Mouse (Mus musculus) midbrain, embryonic 10.5 days (tissue): ENCODE measurements around the gene Elane. TPM values are rescaled to one million over a fixed set of nuclear protein-coding genes. Genes with fewer than 3 reads are reported as not detected.

Experiments
- DNase-seq: peaks from one replicate; pipeline ENCODE4 v3.0.0-alpha.2; 2017; ENCODE audit warnings: low spot score
- H3K27ac ChIP-seq: fragments of 300-500 bp; sonication (generic); replicated peaks from 2 replicates; pipeline ENCODE4 v1.5.1; 2016; ENCODE audit warnings: mild to moderate bottlenecking
- H3K27me3 ChIP-seq: fragments of 300-500 bp; sonication (generic); 2 replicates; pipeline ENCODE4 v1.6.1; 2016; ENCODE audit warnings: low read depth, mild to moderate bottlenecking; ENCODE audit not compliant: poor library complexity, severe bottlenecking
- H3K36me3 ChIP-seq: fragments of 300-500 bp; sonication (generic); 2 replicates; pipeline ENCODE4 v1.6.1; 2016; ENCODE audit warnings: mild to moderate bottlenecking, moderate library complexity
- H3K4me1 ChIP-seq: fragments of 300-500 bp; sonication (generic); 2 replicates; pipeline ENCODE4 v1.6.1; 2016
- H3K4me3 ChIP-seq: fragments of 300-500 bp; sonication (generic); 2 replicates; pipeline ENCODE4 v1.5.1; 2016; ENCODE audit warnings: mild to moderate bottlenecking, moderate library complexity
- H3K9me3 ChIP-seq: fragments of 300-500 bp; sonication (generic); replicated peaks from 2 replicates; pipeline ENCODE4 v1.6.1; 2016; ENCODE audit warnings: mild to moderate bottlenecking
- WGBS: fragments of 180-500 bp; shearing (Covaris S2); methylation state at CpG from one replicate; pipeline ENCODE4 v1.1.7; 2016; 5-methylcytosine and 5-hydroxymethylcytosine counted together
- polyA plus RNA-seq: library from polyadenylated mRNA; unstranded; fragments of >200 nt; fragmentation: Nextera tagmentation; extraction: Ambion mirVana; gene quantifications from 2 replicates; pipeline ENCODE4 v1.2.1, GENCODE M21; 2016

Elane gene
- polyA plus RNA-seq, 1 experiment from 2014 or later = 0.16 TPM

- H3K9me3 ChIP-seq = no peaks in the 10 kb centered on the region
- H3K4me3 ChIP-seq = no peak overlapping the region; the same call in 1 of the 2 replicates
- peaks cover 100% of the 10 kb centered on the region for H3K36me3 ChIP-seq
- H3K27me3 ChIP-seq = no peaks in the 10 kb centered on the region
- WGBS = 87% methylated on average over 25 of the region's 25 CpGs
- no peak for DNase-seq
- H3K27ac ChIP-seq = no peak overlapping the region
- peaks cover 38% of the 10 kb centered on the region for H3K4me1 ChIP-seq
These were observed 24.6 kb upstream of the Elane start for GRCm38 (mm10) chr10:79861230-79862048.

- no peaks in the 10 kb centered on the region for H3K27me3 ChIP-seq
- 93% methylated on average over 23 of the region's 23 CpGs for WGBS
- DNase-seq = no peak
- H3K27ac ChIP-seq = no peak overlapping the region
- H3K9me3 ChIP-seq = no peaks in the 10 kb centered on the region
- H3K4me3 ChIP-seq = no peak overlapping the region; the same call in 1 of the 2 replicates
- H3K36me3 ChIP-seq = peaks cover 100% of the 10 kb centered on the region
- H3K4me1 ChIP-seq = peaks cover 37% of the 10 kb centered on the region
These were observed 23.8 kb upstream of the Elane start for GRCm38 (mm10) chr10:79862049-79862788.

DNA sequence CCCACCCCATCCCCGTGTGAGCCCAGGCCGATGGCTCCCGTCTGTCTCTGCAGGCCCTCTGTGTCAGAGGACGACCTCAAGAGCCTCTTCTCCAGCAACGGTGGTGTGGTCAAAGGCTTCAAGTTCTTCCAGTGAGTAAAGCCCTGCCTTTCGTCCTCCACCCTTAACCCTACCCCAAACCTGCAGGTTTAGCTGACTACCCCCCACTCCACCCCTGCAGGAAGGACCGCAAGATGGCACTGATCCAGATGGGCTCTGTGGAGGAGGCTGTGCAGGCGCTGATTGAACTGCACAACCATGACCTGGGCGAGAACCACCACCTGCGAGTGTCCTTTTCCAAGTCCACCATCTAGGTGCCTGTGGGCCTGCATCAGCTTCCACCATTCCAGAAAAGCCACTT lies 23.1 kb upstream of the Elane start:
- WGBS = 81% methylated on average over 10 of the region's 10 CpGs
- no peaks in the 10 kb centered on the region for H3K27me3 ChIP-seq
- DNase-seq = no peak
- H3K4me3 ChIP-seq = peak overlapping the region; percentile 14; the same call in 1 of the 2 replicates
- H3K27ac ChIP-seq = no peak overlapping the region
- H3K9me3 ChIP-seq = no peaks in the 10 kb centered on the region
- H3K36me3 ChIP-seq = peaks cover 98% of the 10 kb centered on the region
- peaks cover 33% of the 10 kb centered on the region for H3K4me1 ChIP-seq

- H3K27me3 ChIP-seq = no peaks in the 10 kb centered on the region
- WGBS = 67% methylated on average over 10 of the region's 10 CpGs
- no peak overlapping the region for H3K27ac ChIP-seq
- no peak for DNase-seq
- H3K9me3 ChIP-seq = no peaks in the 10 kb centered on the region
- H3K4me1 ChIP-seq = peaks cover 23% of the 10 kb centered on the region
- H3K36me3 ChIP-seq = peaks cover 95% of the 10 kb centered on the region
- peak overlapping the region; percentile 14; the same call in 1 of the 2 replicates for H3K4me3 ChIP-seq
These were observed 21.5 kb upstream of the Elane start for GRCm38 (mm10) chr10:79864351-79865188.

DNA sequence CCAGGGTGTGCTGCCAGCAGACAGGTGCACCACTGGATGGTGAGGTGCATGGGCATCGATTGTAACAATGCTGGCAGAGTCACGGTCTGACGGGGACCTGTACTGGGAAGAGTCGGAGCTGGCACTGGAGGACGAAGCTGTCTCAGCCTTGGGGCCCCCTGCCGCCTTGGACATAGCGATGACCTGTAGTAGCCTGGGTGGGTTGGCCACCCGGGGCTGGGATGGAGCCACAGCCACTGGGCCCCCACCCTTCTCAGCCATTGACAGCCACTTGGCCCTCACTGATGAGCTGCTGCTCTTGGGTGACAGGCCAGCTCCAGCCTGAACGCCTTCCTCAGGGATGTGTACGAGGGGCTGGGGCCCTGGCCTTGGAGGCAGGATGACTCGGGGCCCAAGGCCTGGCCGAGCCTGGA lies 20.9 kb upstream of the Elane start:
- H3K9me3 ChIP-seq = no peaks in the 10 kb centered on the region
- WGBS = 77% methylated on average over 12 of the region's 12 CpGs
- no peak overlapping the region for H3K27ac ChIP-seq
- H3K4me3 ChIP-seq = 0 out of 2 replicates have a peak overlapping the region, but pooled peaks have one; percentile 14
- peaks cover 23% of the 10 kb centered on the region for H3K4me1 ChIP-seq
- H3K36me3 ChIP-seq = peaks cover 95% of the 10 kb centered on the region
- H3K27me3 ChIP-seq = no peaks in the 10 kb centered on the region
- no peak for DNase-seq

DNA sequence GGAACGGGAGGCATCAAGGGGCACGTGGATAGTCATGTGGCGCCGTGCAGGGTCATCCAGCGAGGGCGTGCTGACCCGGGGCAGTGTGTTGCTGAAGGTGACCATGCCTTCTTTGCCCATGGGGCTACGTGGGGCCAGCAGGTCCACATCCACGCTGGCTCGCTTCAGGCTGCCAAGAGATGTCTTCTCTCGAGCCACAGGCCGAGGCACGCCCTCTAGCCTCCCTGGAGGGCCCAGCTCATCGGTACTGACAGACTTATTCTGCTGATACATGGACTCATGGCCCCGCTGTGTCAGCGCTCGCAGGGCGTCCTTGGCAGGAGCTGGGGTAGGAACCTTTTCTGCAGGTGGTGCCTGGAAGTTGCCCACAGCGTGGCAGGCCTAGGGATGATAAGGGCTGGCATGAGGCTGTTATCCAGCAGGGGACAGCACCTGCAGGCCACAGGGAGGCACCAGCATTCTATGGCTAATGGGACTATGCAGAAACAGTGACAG lies 20.2 kb upstream of the Elane start:
- peaks cover 23% of the 10 kb centered on the region for H3K4me1 ChIP-seq
- H3K27ac ChIP-seq = 0 out of 2 replicates have a peak overlapping the region, but pooled peaks have one; percentile 17
- H3K27me3 ChIP-seq = no peaks in the 10 kb centered on the region
- peak overlapping the region; percentile 16; the same call in 1 of the 2 replicates for H3K4me3 ChIP-seq
- 79% methylated on average over 19 of the region's 19 CpGs for WGBS
- H3K9me3 ChIP-seq = no peaks in the 10 kb centered on the region
- H3K36me3 ChIP-seq = peaks cover 93% of the 10 kb centered on the region
- no peak for DNase-seq

GRCm38 (mm10) chr10:79866601-79867000 lies 19.4 kb upstream of the Elane start:
- DNase-seq = no peak
- Histone ChIP-seq H3K4me3 (peak overlapping the region; percentile 18; the same call in 1 of the 2 replicates), H3K36me3 (peaks cover 93% of the 10 kb centered on the region), H3K9me3 (no peaks in the 10 kb centered on the region), H3K27ac (no peak overlapping the region), H3K27me3 (no peaks in the 10 kb centered on the region), H3K4me1 (peaks cover 23% of the 10 kb centered on the region)
- 86% methylated on average over 11 of the region's 11 CpGs for WGBS

GRCm38 (mm10) chr10:79871845-79872244 lies 14.2 kb upstream of the Elane start:
- 93% methylated on average over 8 of the region's 8 CpGs for WGBS
- Histone ChIP-seq H3K36me3 (peaks cover 55% of the 10 kb centered on the region), H3K27me3 (no peaks in the 10 kb centered on the region), H3K27ac (no peak overlapping the region), H3K4me1 (peaks cover 46% of the 10 kb centered on the region), H3K9me3 (no peaks in the 10 kb centered on the region), H3K4me3 (peak overlapping the region; percentile 82)
- no peak for DNase-seq

DNA sequence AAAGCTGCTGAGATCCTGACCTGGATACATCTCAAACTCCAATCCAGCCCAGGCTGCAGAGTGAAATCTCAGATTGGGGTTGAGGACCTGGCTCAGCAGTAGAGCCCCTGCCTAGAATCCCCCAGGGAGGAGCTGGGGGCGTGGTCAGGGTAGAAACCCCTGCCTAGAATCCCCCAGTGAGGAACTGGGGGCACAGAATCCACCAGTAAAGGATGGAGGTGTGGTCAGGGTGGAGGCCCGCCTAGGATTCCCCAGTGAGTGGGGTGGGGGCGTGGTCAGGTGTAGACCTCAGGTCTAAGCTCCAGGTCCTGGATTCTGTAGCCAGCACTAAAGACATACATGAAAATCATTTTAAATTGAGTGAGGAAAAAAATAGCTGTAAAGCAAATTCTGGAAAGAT lies 13.2 kb upstream of the Elane start:
- DNase-seq = no peak
- Histone ChIP-seq H3K4me3 (peak overlapping the region; percentile 82), H3K36me3 (peaks cover 46% of the 10 kb centered on the region), H3K27ac (peak overlapping the region; percentile 96; the same call in 1 of the 2 replicates), H3K9me3 (no peaks in the 10 kb centered on the region), H3K4me1 (peaks cover 49% of the 10 kb centered on the region), H3K27me3 (peaks cover 9% of the 10 kb centered on the region; the same call in 1 of the 2 replicates)
- WGBS = 36% methylated on average over 3 of the region's 3 CpGs

GRCm38 (mm10) chr10:79873313-79873712 lies 12.7 kb upstream of the Elane start:
- Histone ChIP-seq H3K9me3 (no peaks in the 10 kb centered on the region), H3K27me3 (peaks cover 9% of the 10 kb centered on the region; the same call in 1 of the 2 replicates), H3K4me3 (peak overlapping the region; percentile 82), H3K27ac (peak overlapping the region; percentile 96), H3K36me3 (peaks cover 43% of the 10 kb centered on the region), H3K4me1 (peaks cover 51% of the 10 kb centered on the region)
- 23% methylated on average over 6 of the region's 6 CpGs for WGBS
- no peak for DNase-seq

GRCm38 (mm10) chr10:79873715-79874289 lies 12.2 kb upstream of the Elane start:
- Histone ChIP-seq H3K27ac (peak overlapping the region; percentile 96), H3K36me3 (peaks cover 40% of the 10 kb centered on the region), H3K4me1 (peaks cover 51% of the 10 kb centered on the region), H3K27me3 (peaks cover 9% of the 10 kb centered on the region; the same call in 1 of the 2 replicates), H3K9me3 (no peaks in the 10 kb centered on the region), H3K4me3 (peak overlapping the region; percentile 82)
- DNase-seq = peak; percentile 56
- WGBS = 2% methylated on average over 26 of the region's 26 CpGs
